In genomic region chr8:120860423-120861126, GRCm38 (mm10) we compare ENCODE assay signal across 11 mouse cellular contexts.
DNase-seq lines count a peak whose midpoint lies in the region; ATAC-seq and TF ChIP-seq lines count a peak whose summit lies in the region.
"Had no signal": no experiment of that assay in that cellular context is flagged by ENCODE, and none has a peak within 500 bp of the region (broad histone marks: within the 10 kb centered on the region; RNA-seq: fewer than 3 reads in every experiment).

No protein-coding gene starts in this region.

- peak; percentile 90 for ATAC-seq in intestine, embryonic 15.5 days
- ATAC-seq in cerebellum, adult (ENCODE audit: insufficient number of reproducible peaks, low FRiP score, low TSS enrichment), result no peak

- WGBS in intestine, embryonic 15.5 days, result 25% methylated on average over 24 of the region's 24 CpGs

- H3K4me1 ChIP-seq in intestine, embryonic 15.5 days (replicated peaks), result peaks cover 20% of the 10 kb centered on the region

- H3K27me3 ChIP-seq in intestine, embryonic 15.5 days (replicated peaks), result no peaks in the 10 kb centered on the region

- H3K4me3 ChIP-seq in intestine, embryonic 15.5 days (replicated peaks), result no peak overlapping the region
- no peak overlapping the region for H3K4me3 ChIP-seq in gastrocnemius, adult 2 months
- H3K4me3 ChIP-seq: limb, embryonic 15.5 days had no signal

- H3K4me2 ChIP-seq in intestine, embryonic 15.5 days (replicated peaks), result peak overlapping the region; percentile 14; the same call in 1 of the 2 replicates
- H3K4me2 ChIP-seq: limb, embryonic 15.5 days had no signal

- H3K36me3 ChIP-seq in intestine, embryonic 15.5 days, result no peaks in the 10 kb centered on the region
- H3K36me3 ChIP-seq: limb, embryonic 15.5 days had no signal

- peak; percentile 50 for DNase-seq in embryo, embryonic 10 days (ENCODE audit: low spot score)
- DNase-seq in embryo, embryonic 10.5 days (ENCODE audit: low spot score), result no peak
- DNase-seq in kidney, postnatal 4 days, result peak; percentile 32 to 47
- DNase-seq in kidney, adult 18-20 months, result no peak
- peak; percentile 37 for DNase-seq in lung, postnatal 36 days
- DNase-seq in gastrocnemius, adult 2 months, result no peak
- DNase-seq: cerebellum, postnatal 36 days; thymus, postnatal 25 days had no signal

- TF ChIP-seq CTCF in gastrocnemius, adult 2 months (IDR thresholded peaks at IDR 0.05), result no peak

- peak overlapping the region; percentile 8; the same call in 1 of the 2 replicates for H3K9ac ChIP-seq in intestine, embryonic 15.5 days
- H3K9ac ChIP-seq: limb, embryonic 15.5 days had no signal

- H3K27ac ChIP-seq in intestine, embryonic 15.5 days, result peak overlapping the region; percentile 94
- no peak overlapping the region for H3K27ac ChIP-seq in gastrocnemius, adult 2 months
- H3K27ac ChIP-seq: limb, embryonic 15.5 days had no signal

- H3K9me3 ChIP-seq in intestine, embryonic 15.5 days, result no peaks in the 10 kb centered on the region
- H3K9me3 ChIP-seq: limb, embryonic 15.5 days had no signal

- intact Hi-C loops in gastrocnemius, adult 2 months (cut with DNase I), result no loop called here

Comparison
In these comparisons a context has a peak if more than half of its experiments do, and no peak if none do; other contexts are left out.
1. DNase-seq: peak in embryo, embryonic 10 days (single experiment), kidney, postnatal 4 days (2 of 2) and lung, postnatal 36 days (single experiment); none in embryo, embryonic 10.5 days (single experiment), kidney, adult 18-20 months (single experiment) and gastrocnemius, adult 2 months (single experiment).